Mouse (Mus musculus): Measurements from ENCODE around the gene Apoa2. TPM values are rescaled to one million over a fixed set of nuclear protein-coding genes. Genes with fewer than 3 reads are reported as not detected.

Gene Apoa2
- polyA plus RNA-seq, 1 experiment from 2014 or later = 1.9 TPM

DNA sequence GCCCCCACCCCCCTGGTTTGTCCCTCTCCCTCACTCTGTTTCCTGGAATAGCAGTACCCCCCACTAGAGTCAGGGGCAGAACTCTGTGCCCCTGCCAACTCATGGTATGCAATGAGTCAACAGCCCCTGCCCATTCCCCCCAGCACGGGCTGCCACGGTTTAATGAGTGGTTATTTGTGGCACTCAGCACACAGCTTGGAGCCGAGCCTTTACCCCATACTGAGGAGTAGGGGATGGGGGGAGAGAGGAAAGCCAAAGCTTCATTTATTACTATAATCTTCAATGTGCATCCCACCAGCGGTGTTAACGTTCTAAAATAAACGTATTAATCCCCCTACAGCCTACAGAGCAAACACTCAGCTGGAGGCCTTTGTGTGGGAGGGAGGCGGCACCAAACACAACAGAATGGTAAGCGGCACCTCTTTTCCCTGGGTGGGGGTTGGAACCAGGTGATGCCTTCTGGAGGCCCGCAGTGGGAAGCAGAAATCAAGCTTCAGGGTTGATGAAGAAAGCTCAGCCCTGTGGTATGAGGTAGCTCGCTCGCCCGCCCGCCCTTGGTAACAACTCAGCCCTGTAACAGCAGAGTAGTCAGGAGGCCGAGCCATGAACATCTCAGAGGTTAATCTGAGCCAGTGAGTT, 35.3 kb upstream of the Apoa2 start:
- Histone ChIP-seq H3K9ac (ENCODE audit: low read length) (no peak overlapping the region), H3K36me3 (ENCODE audit: control insufficient read depth, insufficient read depth, low read length) (no peaks in the 10 kb centered on the region), H3K27ac (ENCODE audit: low read depth, low read length) (peak overlapping the region; percentile 48; the same call in 1 of the 2 replicates), H3K4me2 (ENCODE audit: low read depth, low read length, severe bottlenecking) (no peak overlapping the region), H3K4me1 (replicated peaks; ENCODE audit: control insufficient read depth, insufficient read depth, low read length) (peaks cover 9% of the 10 kb centered on the region; the same call in 1 of the 2 replicates), H3K4me3 (ENCODE audit: low read depth, low read length) (no peak overlapping the region), H3K9me3 (ENCODE audit: control insufficient read depth, low read length) (no peaks in the 10 kb centered on the region), H3K27me3 (ENCODE audit: control insufficient read depth, insufficient read depth, low read length) (peaks cover 17% of the 10 kb centered on the region)
- DNase-seq (ENCODE audit: low spot score) = no peak
- 21% methylated on average over 14 of the region's 14 CpGs for WGBS
- ATAC-seq (replicated peaks; ENCODE audit: low FRiP score) = peak; percentile 20; the same call in 1 of the 2 replicates

DNA sequence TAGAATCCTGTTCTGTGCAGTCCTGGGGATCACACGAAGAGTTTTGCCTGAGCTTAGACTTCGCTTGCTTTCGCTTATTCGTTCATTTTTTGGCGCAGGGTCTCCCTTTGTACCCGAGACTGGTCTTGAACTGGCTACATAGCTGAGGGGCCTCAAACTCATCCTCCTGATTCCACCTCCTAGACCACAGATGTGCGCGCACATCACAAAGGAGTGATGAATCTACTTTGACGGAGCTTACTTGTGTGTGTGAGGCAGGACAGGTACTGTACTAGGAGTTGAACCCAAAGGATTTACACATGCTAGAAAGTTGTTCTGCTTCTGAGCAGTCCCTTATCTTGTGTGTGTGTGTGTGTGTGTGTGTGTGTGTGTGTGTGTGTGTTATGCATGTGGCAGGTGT, 34.0 kb upstream of the Apoa2 start:
- 92% methylated on average over 9 of the region's 9 CpGs for WGBS
- Histone ChIP-seq H3K4me3 (ENCODE audit: low read depth, low read length) (no peak overlapping the region), H3K27me3 (ENCODE audit: control insufficient read depth, insufficient read depth, low read length) (peaks cover 28% of the 10 kb centered on the region), H3K9ac (ENCODE audit: low read length) (no peak overlapping the region), H3K9me3 (ENCODE audit: control insufficient read depth, low read length) (no peaks in the 10 kb centered on the region), H3K4me1 (replicated peaks; ENCODE audit: control insufficient read depth, insufficient read depth, low read length) (peaks cover 10% of the 10 kb centered on the region; the same call in 1 of the 2 replicates), H3K4me2 (ENCODE audit: low read depth, low read length, severe bottlenecking) (no peak overlapping the region), H3K27ac (ENCODE audit: low read depth, low read length) (no peak overlapping the region), H3K36me3 (ENCODE audit: control insufficient read depth, insufficient read depth, low read length) (no peaks in the 10 kb centered on the region)
- DNase-seq (ENCODE audit: low spot score) (no peak), ATAC-seq (replicated peaks; ENCODE audit: low FRiP score) (no peak)

GRCm38 (mm10) chr1:171192283-171192682, 32.6 kb upstream of the Apoa2 start:
- H3K4me1 ChIP-seq (replicated peaks; ENCODE audit: control insufficient read depth, insufficient read depth, low read length) = peaks cover 13% of the 10 kb centered on the region; the same call in 1 of the 2 replicates
- H3K9me3 ChIP-seq (ENCODE audit: control insufficient read depth, low read length) = no peaks in the 10 kb centered on the region
- no peak overlapping the region for H3K4me3 ChIP-seq (ENCODE audit: low read depth, low read length)
- peaks cover 33% of the 10 kb centered on the region for H3K27me3 ChIP-seq (ENCODE audit: control insufficient read depth, insufficient read depth, low read length)
- H3K27ac ChIP-seq (ENCODE audit: low read depth, low read length) = no peak overlapping the region
- no peak overlapping the region for H3K4me2 ChIP-seq (ENCODE audit: low read depth, low read length, severe bottlenecking)
- no peak overlapping the region for H3K9ac ChIP-seq (ENCODE audit: low read length)
- H3K36me3 ChIP-seq (ENCODE audit: control insufficient read depth, insufficient read depth, low read length) = no peaks in the 10 kb centered on the region
- ATAC-seq (replicated peaks; ENCODE audit: low FRiP score) (no peak), DNase-seq (ENCODE audit: low spot score) (no peak)
- WGBS = 48% methylated on average over 10 of the region's 10 CpGs

- Histone ChIP-seq H3K4me1 (replicated peaks; ENCODE audit: control insufficient read depth, insufficient read depth, low read length) (peaks cover 13% of the 10 kb centered on the region; the same call in 1 of the 2 replicates), H3K4me3 (ENCODE audit: low read depth, low read length) (peak overlapping the region; percentile 12; the same call in 1 of the 2 replicates), H3K27me3 (ENCODE audit: control insufficient read depth, insufficient read depth, low read length) (peaks cover 33% of the 10 kb centered on the region), H3K9ac (ENCODE audit: low read length) (peak overlapping the region; percentile 1), H3K36me3 (ENCODE audit: control insufficient read depth, insufficient read depth, low read length) (no peaks in the 10 kb centered on the region), H3K4me2 (ENCODE audit: low read depth, low read length, severe bottlenecking) (peak overlapping the region; percentile 33), H3K9me3 (ENCODE audit: control insufficient read depth, low read length) (no peaks in the 10 kb centered on the region), H3K27ac (ENCODE audit: low read depth, low read length) (no peak overlapping the region)
- whole genome bisulfite sequencing = 3% methylated on average over 18 of the region's 18 CpGs
- ATAC-seq (replicated peaks; ENCODE audit: low FRiP score) (0 out of 2 replicates have a peak, but pooled peaks have one; percentile 8), DNase-seq (ENCODE audit: low spot score) (no peak)
These were observed 31.6 kb upstream of the Apoa2 start for GRCm38 (mm10) chr1:171193093-171193840.

DNA sequence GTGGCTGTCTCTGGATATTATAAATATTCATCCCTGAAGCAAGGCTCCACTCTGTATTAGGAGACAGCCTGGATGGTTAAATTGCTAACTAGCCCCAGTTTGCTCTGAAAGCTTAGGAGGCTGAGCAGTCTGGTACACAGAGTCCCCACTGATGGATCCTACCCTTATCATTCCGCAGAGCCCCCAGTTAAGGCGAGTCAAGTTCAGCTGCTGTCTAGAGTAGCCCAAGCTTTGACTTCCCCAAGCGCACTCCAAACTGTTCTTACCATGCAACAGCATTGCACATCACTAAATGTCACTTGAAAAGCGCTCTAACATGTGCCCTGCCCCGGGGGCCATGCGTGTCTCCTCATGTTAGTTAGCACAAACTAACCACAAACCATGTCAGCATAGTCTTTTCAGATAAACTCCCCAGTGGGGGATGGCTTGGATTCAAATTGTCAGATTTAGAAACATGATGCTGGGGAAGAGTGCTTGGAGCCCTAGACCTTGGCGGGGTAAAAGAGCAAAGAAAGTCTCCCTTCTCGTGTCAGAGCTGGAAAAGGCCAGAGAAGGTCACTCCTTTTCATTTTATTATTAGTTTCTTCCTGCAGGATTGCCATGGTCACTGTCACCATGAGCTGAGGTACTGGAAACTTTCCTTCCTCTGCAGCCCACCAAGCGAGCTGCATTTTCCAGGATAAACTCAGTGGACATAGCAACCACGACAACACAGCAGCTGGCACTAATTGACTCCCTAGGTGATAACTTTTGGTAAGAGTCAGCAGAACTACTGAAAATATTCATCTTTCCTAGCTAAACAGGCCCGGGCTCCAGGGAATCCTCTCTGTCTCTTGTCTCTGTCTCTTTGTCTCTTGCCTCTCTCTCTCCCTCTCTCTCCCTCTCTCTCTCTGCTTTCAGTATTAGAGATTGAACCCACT, 30.7 kb upstream of the Apoa2 start:
- H3K27ac ChIP-seq (ENCODE audit: low read depth, low read length) = no peak overlapping the region
- H3K9me3 ChIP-seq (ENCODE audit: control insufficient read depth, low read length) = no peaks in the 10 kb centered on the region
- H3K9ac ChIP-seq (ENCODE audit: low read length) = no peak overlapping the region
- peaks cover 9% of the 10 kb centered on the region; the same call in 1 of the 2 replicates for H3K4me1 ChIP-seq (replicated peaks; ENCODE audit: control insufficient read depth, insufficient read depth, low read length)
- no peaks in the 10 kb centered on the region for H3K36me3 ChIP-seq (ENCODE audit: control insufficient read depth, insufficient read depth, low read length)
- no peak overlapping the region for H3K4me2 ChIP-seq (ENCODE audit: low read depth, low read length, severe bottlenecking)
- ATAC-seq (replicated peaks; ENCODE audit: low FRiP score) (no peak), DNase-seq (ENCODE audit: low spot score) (no peak)
- H3K27me3 ChIP-seq (ENCODE audit: control insufficient read depth, insufficient read depth, low read length) = peaks cover 33% of the 10 kb centered on the region
- H3K4me3 ChIP-seq (ENCODE audit: low read depth, low read length) = no peak overlapping the region
- 25% methylated on average over 11 of the region's 11 CpGs for WGBS

GRCm38 (mm10) chr1:171195046-171195822, 29.6 kb upstream of the Apoa2 start:
- Histone ChIP-seq H3K36me3 (ENCODE audit: control insufficient read depth, insufficient read depth, low read length) (no peaks in the 10 kb centered on the region), H3K9me3 (ENCODE audit: control insufficient read depth, low read length) (no peaks in the 10 kb centered on the region), H3K9ac (ENCODE audit: low read length) (no peak overlapping the region; the same call in 1 of the 2 replicates), H3K27ac (ENCODE audit: low read depth, low read length) (no peak overlapping the region), H3K27me3 (ENCODE audit: control insufficient read depth, insufficient read depth, low read length) (peaks cover 33% of the 10 kb centered on the region), H3K4me2 (ENCODE audit: low read depth, low read length, severe bottlenecking) (peak overlapping the region; percentile 94), H3K4me3 (ENCODE audit: low read depth, low read length) (peak overlapping the region; percentile 50), H3K4me1 (replicated peaks; ENCODE audit: control insufficient read depth, insufficient read depth, low read length) (peaks cover 6% of the 10 kb centered on the region; the same call in 1 of the 2 replicates)
- 4% methylated on average over 20 of the region's 20 CpGs for WGBS
- ATAC-seq (replicated peaks; ENCODE audit: low FRiP score) (0 out of 2 replicates have a peak, but pooled peaks have one; percentile 1), DNase-seq (ENCODE audit: low spot score) (no peak)

GRCm38 (mm10) chr1:171195887-171196397, 28.9 kb upstream of the Apoa2 start, which contains the start of gene Pcp4l1:
Gene Pcp4l1 (minus strand): TSS chr1:171196268.
- Histone ChIP-seq H3K27ac (ENCODE audit: low read depth, low read length) (no peak within 1 kb of the TSS), H3K4me3 (ENCODE audit: low read depth, low read length) (peak within 1 kb of the TSS; percentile 50), H3K36me3 (ENCODE audit: control insufficient read depth, insufficient read depth, low read length) (no peaks in the 10 kb centered on the region), H3K4me1 (replicated peaks; ENCODE audit: control insufficient read depth, insufficient read depth, low read length) (peaks cover 6% of the 10 kb centered on the region; the same call in 1 of the 2 replicates), H3K9me3 (ENCODE audit: control insufficient read depth, low read length) (no peaks in the 10 kb centered on the region), H3K27me3 (ENCODE audit: control insufficient read depth, insufficient read depth, low read length) (peaks cover 33% of the 10 kb centered on the region), H3K4me2 (ENCODE audit: low read depth, low read length, severe bottlenecking) (peak within 1 kb of the TSS; percentile 94), H3K9ac (ENCODE audit: low read length) (peak within 1 kb of the TSS; percentile 45; the same call in 1 of the 2 replicates)
- WGBS = under 1% methylated on average over 33 of the region's 33 CpGs
- ATAC-seq (replicated peaks; ENCODE audit: low FRiP score) = peak; percentile 87
- peak; percentile 82 for DNase-seq (ENCODE audit: low spot score)
